18 mouse cellular contexts compared by ENCODE assay signal in genomic region chr10:84067052-84067650, GRCm38 (mm10).
DNase-seq lines count a peak whose midpoint lies in the region; ATAC-seq and TF ChIP-seq lines count a peak whose summit lies in the region.
"Had no signal": no experiment of that assay in that cellular context is flagged by ENCODE, and none has a peak within 500 bp of the region (broad histone marks: within the 10 kb centered on the region; RNA-seq: fewer than 3 reads in every experiment).

No protein-coding gene starts in this region.

- H3K27ac ChIP-seq in heart, embryonic 11.5 days (ENCODE audit: low read depth, low read length) = no peak overlapping the region
- H3K27ac ChIP-seq in embryonic fibroblast, embryonic 13.5 days (ENCODE audit: insufficient read depth, low read length) = peak overlapping the region; percentile 81
- H3K27ac ChIP-seq: embryonic facial prominence, embryonic 15.5 days; limb, embryonic 12.5 days; midbrain, embryonic 12.5 days had no signal

- no peaks in the 10 kb centered on the region for H3K27me3 ChIP-seq in heart, embryonic 11.5 days (ENCODE audit: control insufficient read depth, insufficient read depth, low read length)
- H3K27me3 ChIP-seq: embryonic facial prominence, embryonic 15.5 days; limb, embryonic 12.5 days; midbrain, embryonic 12.5 days had no signal

- H3K4me3 ChIP-seq in heart, embryonic 11.5 days (ENCODE audit: low read depth, low read length) = no peak overlapping the region
- H3K4me3 ChIP-seq in embryonic fibroblast, embryonic 13.5 days (ENCODE audit: insufficient read depth, low read length) = no peak overlapping the region
- H3K4me3 ChIP-seq: embryonic facial prominence, embryonic 15.5 days; limb, embryonic 12.5 days; midbrain, embryonic 12.5 days had no signal

- no peak for TF ChIP-seq CTCF in embryonic fibroblast, embryonic 13.5 days (IDR thresholded peaks at IDR 0.05; ENCODE audit: borderline replicate concordance, insufficient read depth, low read length)

- H3K9ac ChIP-seq in heart, embryonic 11.5 days (ENCODE audit: low read depth, low read length) = no peak overlapping the region
- H3K9ac ChIP-seq: embryonic facial prominence, embryonic 15.5 days; limb, embryonic 12.5 days; liver, postnatal 0 days; midbrain, embryonic 12.5 days had no signal

- no peak for TF ChIP-seq POLR2A in embryonic fibroblast, embryonic 13.5 days (IDR thresholded peaks at IDR 0.05; ENCODE audit: low read depth, low read length)

- intact Hi-C loops in left cerebral cortex, postnatal 4 days (cut with DNase I) = no loop called here

- no peak for ATAC-seq in heart, embryonic 11.5 days (replicated peaks; ENCODE audit: insufficient number of reproducible peaks, low FRiP score, low TSS enrichment)
- ATAC-seq: forebrain, embryonic 16.5 days; liver, postnatal 0 days had no signal

- peak; percentile 95 for DNase-seq in heart, adult 11 months
- DNase-seq in 3134 (ENCODE audit: extremely low read depth, insufficient read length, low spot score) = peak; percentile 64
- DNase-seq in lung, adult 18-20 months = peak; percentile 20 to 30
- no peak for DNase-seq in adrenal gland, adult 18-20 months (ENCODE audit: low spot score in 2 of 2)
- DNase-seq in left cerebral cortex, postnatal 4 days = no peak
- DNase-seq in embryo, embryonic 11 days = no peak
- DNase-seq: cerebellum, adult 18-20 months; kidney, postnatal 25 days; liver, postnatal 0 days; right cerebral cortex, postnatal 14 days; thymus, adult 2 months had no signal

- 51% methylated on average over 4 of the region's 4 CpGs for WGBS in heart, embryonic 11.5 days (ENCODE audit: insufficient replicate concordance)

- H3K4me1 ChIP-seq in heart, embryonic 11.5 days (ENCODE audit: control insufficient read depth, insufficient read depth, low read length) = no peaks in the 10 kb centered on the region
- H3K4me1 ChIP-seq in embryonic fibroblast, embryonic 13.5 days (ENCODE audit: control insufficient read depth, insufficient read depth, low read length) = peaks cover 9% of the 10 kb centered on the region; the same call in 1 of the 2 replicates
- H3K4me1 ChIP-seq: embryonic facial prominence, embryonic 15.5 days; midbrain, embryonic 12.5 days had no signal

- H3K9me3 ChIP-seq in heart, embryonic 11.5 days (replicated peaks; ENCODE audit: control insufficient read depth, low read length) = no peaks in the 10 kb centered on the region
- H3K9me3 ChIP-seq: embryonic facial prominence, embryonic 15.5 days; limb, embryonic 12.5 days; midbrain, embryonic 12.5 days had no signal

- H3K36me3 ChIP-seq in heart, embryonic 11.5 days (ENCODE audit: control insufficient read depth, insufficient read depth, low read length) = no peaks in the 10 kb centered on the region
- H3K36me3 ChIP-seq: embryonic facial prominence, embryonic 15.5 days; G1E; limb, embryonic 12.5 days; midbrain, embryonic 12.5 days had no signal

- H3K4me2 ChIP-seq in heart, embryonic 11.5 days = no peak overlapping the region
- H3K4me2 ChIP-seq: embryonic facial prominence, embryonic 15.5 days; limb, embryonic 12.5 days; midbrain, embryonic 12.5 days had no signal

Comparison
In these comparisons a context has a peak if more than half of its experiments do, and no peak if none do; other contexts are left out.
1. DNase-seq: peak in heart, adult 11 months (single experiment), 3134 (single experiment) and lung, adult 18-20 months (2 of 2); none in adrenal gland, adult 18-20 months (0 of 2), left cerebral cortex, postnatal 4 days (single experiment) and embryo, embryonic 11 days (single experiment).